Mouse (Mus musculus): ENCODE data around the gene Vmn2r111. TPM values are rescaled to one million over a fixed set of nuclear protein-coding genes. Genes with fewer than 3 reads are reported as not detected.
"Not testable (repeated sequence)": the region's sequence is repeated elsewhere in the genome, so short reads cannot be mapped to it uniquely, and the experiment has no call there.

Vmn2r111 gene
- not detected in 2 replicates for polyA plus RNA-seq (2012; rRNA removed)

DNA sequence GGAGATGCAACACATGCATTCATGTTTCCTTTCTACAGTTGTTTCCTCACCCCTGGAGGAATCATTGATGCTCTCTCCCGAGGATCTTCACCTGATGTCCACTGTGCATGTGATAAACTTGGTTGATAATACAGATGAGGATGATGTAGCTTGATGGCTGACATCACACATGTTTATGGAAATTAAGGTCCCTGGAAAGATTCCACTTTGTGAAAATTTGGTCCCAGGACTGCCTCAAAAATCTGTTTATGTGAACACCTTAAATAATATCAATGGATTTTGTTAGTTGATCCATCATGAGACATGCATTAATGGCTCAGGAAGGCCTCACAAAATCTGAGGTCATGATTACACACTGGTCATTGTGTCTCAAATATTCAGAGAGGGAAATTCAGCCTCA lies at the start of gene Vmn2r111:
Gene Vmn2r111, minus strand, starts transcription at position 101 of the 400 bp plus-strand sequence.
- H3K4me1 ChIP-seq (ENCODE audit: control insufficient read depth, insufficient read depth, insufficient read length); H3K27me3 ChIP-seq (ENCODE audit: control insufficient read depth, insufficient read depth, low read length); H3K36me3 ChIP-seq (ENCODE audit: control insufficient read depth, insufficient read depth, low read length); DNase-seq (ENCODE audit: low read depth in 1 of 2, low spot score in 2 of 2); H3K27ac ChIP-seq (ENCODE audit: insufficient read depth, low read length); H3K4me3 ChIP-seq (ENCODE audit: extremely low read depth, insufficient read depth, insufficient read length): not testable (repeated sequence)
- WGBS, result 37% methylated on average over 1 of the region's 1 CpGs

DNA sequence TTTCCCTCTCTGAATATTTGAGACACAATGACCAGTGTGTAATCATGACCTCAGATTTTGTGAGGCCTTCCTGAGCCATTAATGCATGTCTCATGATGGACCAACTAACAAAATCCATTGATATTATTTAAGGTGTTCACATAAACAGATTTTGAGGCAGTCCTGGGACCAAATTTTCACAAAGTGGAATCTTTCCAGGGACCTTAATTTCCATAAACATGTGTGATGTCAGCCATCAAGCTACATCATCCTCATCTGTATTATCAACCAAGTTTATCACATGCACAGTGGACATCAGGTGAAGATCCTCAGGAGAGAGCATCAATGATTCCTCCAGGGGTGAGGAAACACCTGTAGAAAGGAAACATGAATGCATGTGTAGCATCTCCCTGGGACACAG lies 27.4 kb upstream of the Vmn2r111 start, which contains the start of gene Vmn2r112:
Gene Vmn2r112, plus strand, starts transcription at position 301 of the 400 bp plus-strand sequence.
- H3K27me3 ChIP-seq (ENCODE audit: control insufficient read depth, insufficient read depth, low read length); H3K4me1 ChIP-seq (ENCODE audit: control insufficient read depth, insufficient read depth, insufficient read length); H3K27ac ChIP-seq (ENCODE audit: insufficient read depth, low read length); DNase-seq (ENCODE audit: low read depth in 1 of 2, low spot score in 2 of 2); H3K4me3 ChIP-seq (ENCODE audit: extremely low read depth, insufficient read depth, insufficient read length); H3K36me3 ChIP-seq (ENCODE audit: control insufficient read depth, insufficient read depth, low read length): not testable (repeated sequence)

DNA sequence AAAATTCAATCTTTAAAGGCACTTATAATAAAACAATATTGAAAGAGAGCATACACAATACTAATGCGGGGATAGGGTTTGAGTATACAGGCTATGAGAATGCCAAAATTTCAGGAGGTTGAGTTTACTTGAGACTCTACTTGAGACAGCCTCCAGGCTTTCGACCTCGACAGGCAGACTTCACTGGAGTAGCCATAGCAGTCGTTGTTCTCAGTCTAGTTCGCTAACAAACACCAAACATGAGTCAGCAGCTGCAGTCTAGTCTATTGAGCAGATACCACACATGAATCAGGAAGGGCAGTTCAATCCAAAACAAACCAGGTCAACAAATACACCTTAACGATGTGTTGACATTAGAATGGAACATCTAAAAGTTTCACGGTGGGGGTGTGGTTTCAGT lies 52.8 kb downstream of the Vmn2r111 start:
- H3K4me1 ChIP-seq (ENCODE audit: control insufficient read depth, insufficient read depth, insufficient read length); H3K4me3 ChIP-seq (ENCODE audit: extremely low read depth, insufficient read depth, insufficient read length); H3K27me3 ChIP-seq (ENCODE audit: control insufficient read depth, insufficient read depth, low read length); DNase-seq (ENCODE audit: low read depth in 1 of 2, low spot score in 2 of 2); H3K36me3 ChIP-seq (ENCODE audit: control insufficient read depth, insufficient read depth, low read length); H3K27ac ChIP-seq (ENCODE audit: insufficient read depth, low read length): not testable (repeated sequence)
- WGBS, result 80% methylated on average over 7 of the region's 7 CpGs

- not testable (repeated sequence) for DNase-seq (ENCODE audit: low read depth in 1 of 2, low spot score in 2 of 2); H3K27me3 ChIP-seq (ENCODE audit: control insufficient read depth, insufficient read depth, low read length); H3K4me1 ChIP-seq (ENCODE audit: control insufficient read depth, insufficient read depth, insufficient read length); H3K4me3 ChIP-seq (ENCODE audit: extremely low read depth, insufficient read depth, insufficient read length); H3K36me3 ChIP-seq (ENCODE audit: control insufficient read depth, insufficient read depth, low read length); H3K27ac ChIP-seq (ENCODE audit: insufficient read depth, low read length)
- 78% methylated on average over 3 of the region's 3 CpGs for WGBS
These were observed 53.2 kb downstream of the Vmn2r111 start for GRCm38 (mm10) chr17:22520037-22520436.

GRCm38 (mm10) chr17:22497120-22497519 lies 76.2 kb downstream of the Vmn2r111 start:
- DNase-seq (ENCODE audit: low read depth in 1 of 2, low spot score in 2 of 2), result no peak
- H3K4me3 ChIP-seq (ENCODE audit: extremely low read depth, insufficient read depth, insufficient read length), result no peak overlapping the region
- no peaks in the 10 kb centered on the region for H3K27me3 ChIP-seq (ENCODE audit: control insufficient read depth, insufficient read depth, low read length)
- no peak overlapping the region for H3K27ac ChIP-seq (ENCODE audit: insufficient read depth, low read length)
- whole genome bisulfite sequencing, result 69% methylated on average over 4 of the region's 4 CpGs
- no peak for TF ChIP-seq POLR2A (IDR thresholded peaks at IDR 0.05; ENCODE audit: low read depth, low read length)
- TF ChIP-seq CTCF (IDR thresholded peaks at IDR 0.05; ENCODE audit: extremely low read depth, insufficient read depth, insufficient read length, insufficient replicate concordance), result no peak
- H3K4me1 ChIP-seq (ENCODE audit: control insufficient read depth, insufficient read depth, insufficient read length), result no peaks in the 10 kb centered on the region
- H3K36me3 ChIP-seq (ENCODE audit: control insufficient read depth, insufficient read depth, low read length), result no peaks in the 10 kb centered on the region

Other genes with a start within 250 kb of the Vmn2r111 start
- gene Zfp944, start 212.1 kb downstream of the Vmn2r111 start, polyA plus RNA-seq (2012; rRNA removed), result 1.7 and 2.4 TPM in 2 replicates
- 0.59 and 0.63 TPM in 2 replicates for gene Zfp758, start 212.0 kb downstream of the Vmn2r111 start, polyA plus RNA-seq (2012; rRNA removed)
- 0.70 and 0.91 TPM in 2 replicates for gene Zfp946, start 149.3 kb downstream of the Vmn2r111 start, polyA plus RNA-seq (2012; rRNA removed)
- not detected in 2 replicates for gene Vmn2r112, start 27.5 kb upstream of the Vmn2r111 start, polyA plus RNA-seq (2012; rRNA removed)

Measured in spleen, adult 2 months (tissue).